Mouse (Mus musculus) neural tube, embryonic 14.5 days (tissue): ENCODE results near the gene Pou6f2. TPM values are rescaled to one million over a fixed set of nuclear protein-coding genes. Genes with fewer than 3 reads are reported as not detected.

ENCODE experiments used
- ATAC-seq: fragments of 200-750 bp; cut with Nextera tagmentation; 2 replicates; pipeline ENCODE4 v1.8.0; 2017; ENCODE audit warnings: low read depth, mild to moderate bottlenecking, moderate TSS enrichment, moderate library complexity
- H3K27ac ChIP-seq: fragments of 300-500 bp; sonication (generic); 2 replicates; pipeline ENCODE4 v1.5.1; 2014; ENCODE audit warnings: low read depth, mild to moderate bottlenecking, control low read depth, low read length, moderate library complexity, mixed read lengths
- H3K27me3 ChIP-seq: fragments of 300-500 bp; sonication (generic); 2 replicates; pipeline ENCODE4 v1.6.1; 2014; ENCODE audit warnings: low read length; ENCODE audit not compliant: control insufficient read depth, insufficient read depth
- H3K36me3 ChIP-seq: fragments of 300-500 bp; sonication (generic); 2 replicates; pipeline ENCODE4 v1.6.1; 2014; ENCODE audit warnings: low read length, mixed read lengths; ENCODE audit not compliant: control insufficient read depth, insufficient read depth
- H3K4me1 ChIP-seq: fragments of 300-500 bp; sonication (generic); 2 replicates; pipeline ENCODE4 v1.6.1; 2014; ENCODE audit warnings: low read length; ENCODE audit not compliant: control insufficient read depth, insufficient read depth
- H3K4me2 ChIP-seq: fragments of 300-500 bp; sonication (generic); 2 replicates; pipeline ENCODE4 v1.6.1; 2014; ENCODE audit warnings: mild to moderate bottlenecking, low read depth, low read length, control low read depth
- H3K4me3 ChIP-seq: fragments of 300-500 bp; sonication (generic); 2 replicates; pipeline ENCODE4 v1.5.1; 2014; ENCODE audit warnings: low read depth, low read length, control low read depth, mixed read lengths
- H3K9ac ChIP-seq: fragments of 300-500 bp; sonication (generic); replicated peaks from 2 replicates; pipeline ENCODE4 v1.6.1; 2014; ENCODE audit warnings: low read depth, mild to moderate bottlenecking, control low read depth, low read length, mixed read lengths
- H3K9me3 ChIP-seq: fragments of 300-500 bp; sonication (generic); 2 replicates; pipeline ENCODE4 v1.6.1; 2016; ENCODE audit warnings: low read length; ENCODE audit not compliant: control insufficient read depth
- WGBS: fragments of 180-500 bp; shearing (Covaris S2); extraction: QIAGEN DNeasy Blood & Tissue Kit; methylation state at CpG from one replicate; pipeline ENCODE4 v1.1.7; 2014; 5-methylcytosine and 5-hydroxymethylcytosine counted together
- polyA plus RNA-seq: library from polyadenylated mRNA; unstranded; fragments of >200 nt; fragmentation: Nextera tagmentation; extraction: Ambion mirVana; gene quantifications from 2 replicates; pipeline ENCODE4 v1.2.1, GENCODE M21; 2014

Pou6f2 gene
- polyA plus RNA-seq, 1 experiment from 2014 or later, result 13.8 TPM

GRCm38 (mm10) chr13:18323980-18324678 lies 73.4 kb downstream of the Pou6f2 start:
- H3K27me3 ChIP-seq, result no peaks in the 10 kb centered on the region
- no peak overlapping the region for H3K4me2 ChIP-seq
- H3K4me3 ChIP-seq, result no peak overlapping the region
- H3K4me1 ChIP-seq, result no peaks in the 10 kb centered on the region
- WGBS, result 36% methylated on average over 6 of the region's 6 CpGs
- no peak for ATAC-seq
- H3K27ac ChIP-seq, result no peak overlapping the region; the same call in 1 of the 2 replicates
- H3K9me3 ChIP-seq, result no peaks in the 10 kb centered on the region
- H3K9ac ChIP-seq, result no peak overlapping the region
- H3K36me3 ChIP-seq, result no peaks in the 10 kb centered on the region

DNA sequence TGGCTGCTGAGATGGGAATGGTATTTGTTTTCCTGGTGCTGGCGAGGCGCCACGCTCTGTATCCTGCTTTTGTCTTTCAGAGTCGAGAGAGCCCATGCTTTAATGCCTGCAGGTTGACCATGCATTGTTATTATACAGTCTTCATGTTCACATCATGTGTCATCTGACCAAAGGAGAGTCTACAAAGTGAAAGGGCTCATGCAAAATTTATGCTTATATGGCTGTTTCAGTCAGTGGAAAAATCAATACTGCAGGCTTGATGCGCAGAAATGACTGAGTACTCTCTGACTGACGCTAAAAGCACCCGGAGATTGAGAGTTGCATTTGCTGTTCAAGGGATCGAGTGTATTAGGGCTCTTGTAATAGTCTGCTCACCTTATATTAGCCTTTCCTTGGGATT lies 74.1 kb downstream of the Pou6f2 start:
- 59% methylated on average over 8 of the region's 8 CpGs for WGBS
- H3K4me2 ChIP-seq, result no peak overlapping the region

GRCm38 (mm10) chr13:18312613-18313012 lies 84.9 kb downstream of the Pou6f2 start:
- Histone ChIP-seq H3K4me3 (no peak overlapping the region), H3K4me2 (no peak overlapping the region), H3K27me3 (no peaks in the 10 kb centered on the region), H3K9ac (no peak overlapping the region), H3K36me3 (no peaks in the 10 kb centered on the region), H3K4me1 (peaks cover 4% of the 10 kb centered on the region; the same call in 1 of the 2 replicates), H3K9me3 (no peaks in the 10 kb centered on the region), H3K27ac (no peak overlapping the region)
- ATAC-seq, result no peak
- WGBS, result 55% methylated on average over 8 of the region's 8 CpGs

More for the DNA sequence above, 74.1 kb downstream of the Pou6f2 start:
- H3K9ac ChIP-seq, result no peak overlapping the region
- H3K27me3 ChIP-seq, result no peaks in the 10 kb centered on the region
- no peaks in the 10 kb centered on the region for H3K36me3 ChIP-seq
- ATAC-seq, result peak; percentile 57
- no peak overlapping the region for H3K4me3 ChIP-seq
- no peaks in the 10 kb centered on the region for H3K4me1 ChIP-seq
- peak overlapping the region; percentile 44; the same call in 1 of the 2 replicates for H3K27ac ChIP-seq
- H3K9me3 ChIP-seq, result no peaks in the 10 kb centered on the region

GRCm38 (mm10) chr13:18309024-18309423 lies 88.5 kb downstream of the Pou6f2 start:
- Histone ChIP-seq H3K36me3 (no peaks in the 10 kb centered on the region), H3K4me1 (peaks cover 4% of the 10 kb centered on the region; the same call in 1 of the 2 replicates), H3K4me3 (no peak overlapping the region), H3K4me2 (no peak overlapping the region), H3K9ac (no peak overlapping the region), H3K9me3 (no peaks in the 10 kb centered on the region), H3K27ac (no peak overlapping the region), H3K27me3 (no peaks in the 10 kb centered on the region)
- 39% methylated on average over 7 of the region's 7 CpGs for WGBS
- peak; percentile 49; the same call in 1 of the 2 replicates for ATAC-seq

GRCm38 (mm10) chr13:18306506-18307145 lies 90.9 kb downstream of the Pou6f2 start:
- no peak overlapping the region for H3K27ac ChIP-seq
- no peaks in the 10 kb centered on the region for H3K27me3 ChIP-seq
- no peak overlapping the region for H3K4me3 ChIP-seq
- ATAC-seq, result no peak
- peaks cover 4% of the 10 kb centered on the region; the same call in 1 of the 2 replicates for H3K4me1 ChIP-seq
- no peaks in the 10 kb centered on the region for H3K9me3 ChIP-seq
- H3K4me2 ChIP-seq, result no peak overlapping the region
- WGBS, result 70% methylated on average over 7 of the region's 7 CpGs
- no peaks in the 10 kb centered on the region for H3K36me3 ChIP-seq
- H3K9ac ChIP-seq, result no peak overlapping the region

- no peaks in the 10 kb centered on the region for H3K27me3 ChIP-seq
- H3K4me2 ChIP-seq, result no peak overlapping the region
- no peaks in the 10 kb centered on the region for H3K36me3 ChIP-seq
- ATAC-seq, result no peak
- no peak overlapping the region for H3K27ac ChIP-seq
- no peak overlapping the region for H3K9ac ChIP-seq
- no peak overlapping the region for H3K4me3 ChIP-seq
- no peaks in the 10 kb centered on the region for H3K9me3 ChIP-seq
- no peaks in the 10 kb centered on the region for H3K4me1 ChIP-seq
- WGBS, result 89% methylated on average over 1 of the region's 1 CpGs
These were observed 97.5 kb downstream of the Pou6f2 start for GRCm38 (mm10) chr13:18299966-18300365.

DNA sequence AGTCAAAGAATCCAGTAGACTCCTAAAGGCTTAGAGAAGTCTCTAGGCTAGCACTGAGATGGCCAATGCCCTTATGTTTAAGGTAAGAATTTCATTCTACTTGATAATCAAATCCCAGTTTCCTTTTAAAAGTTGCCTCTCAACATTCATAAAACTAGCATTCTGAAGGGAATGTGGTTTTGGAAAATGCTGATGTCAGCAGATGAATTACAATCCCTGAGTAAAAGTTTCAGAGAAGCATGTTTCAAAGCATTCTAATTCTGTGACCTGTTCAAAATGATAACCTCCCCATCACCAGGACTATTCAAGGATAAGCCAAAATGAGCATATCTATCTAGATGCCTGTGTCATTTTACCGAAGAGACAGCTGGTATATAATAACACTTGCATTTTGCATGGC lies 104.0 kb downstream of the Pou6f2 start:
- Histone ChIP-seq H3K36me3 (no peaks in the 10 kb centered on the region), H3K4me3 (no peak overlapping the region), H3K4me2 (no peak overlapping the region), H3K4me1 (no peaks in the 10 kb centered on the region), H3K9me3 (no peaks in the 10 kb centered on the region), H3K27ac (no peak overlapping the region), H3K27me3 (no peaks in the 10 kb centered on the region), H3K9ac (no peak overlapping the region)
- no peak for ATAC-seq
- 94% methylated on average over 1 of the region's 1 CpGs for WGBS

DNA sequence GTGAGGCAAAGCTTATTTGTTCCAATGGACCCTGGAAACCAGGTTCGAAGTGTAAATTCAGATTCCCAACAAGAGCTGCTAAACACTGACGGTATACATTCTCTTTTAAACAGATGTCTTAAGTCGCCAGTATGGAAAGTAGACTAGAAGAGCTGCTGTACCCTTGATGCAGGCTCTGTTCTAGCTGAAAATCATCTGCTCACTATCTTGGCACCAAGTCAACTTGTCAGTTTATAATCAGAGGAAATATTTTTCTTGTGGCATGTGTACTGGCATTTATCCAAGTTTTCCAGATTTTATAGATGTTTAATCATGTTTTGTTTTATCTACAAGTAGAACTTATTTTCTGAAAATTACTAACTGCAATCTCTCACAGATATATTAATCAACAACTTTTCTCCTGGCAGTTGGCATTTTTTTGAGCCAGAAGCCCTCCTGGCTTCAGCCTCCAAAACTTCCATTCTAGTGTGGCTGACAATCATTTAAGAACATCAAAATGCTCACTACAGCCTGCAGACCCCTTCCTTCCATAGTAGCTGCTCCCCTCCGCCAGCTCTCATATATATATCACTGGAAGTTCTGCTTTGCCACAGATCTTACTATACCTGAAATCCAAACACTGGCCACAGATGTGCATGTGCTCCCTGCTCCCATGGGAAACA lies 107.1 kb downstream of the Pou6f2 start:
- WGBS, result 86% methylated on average over 4 of the region's 4 CpGs

GRCm38 (mm10) chr13:18287536-18287935 lies 110.0 kb downstream of the Pou6f2 start:
- Histone ChIP-seq H3K4me3 (no peak overlapping the region), H3K27ac (no peak overlapping the region), H3K4me1 (no peaks in the 10 kb centered on the region), H3K9me3 (no peaks in the 10 kb centered on the region), H3K4me2 (no peak overlapping the region), H3K27me3 (no peaks in the 10 kb centered on the region), H3K36me3 (no peaks in the 10 kb centered on the region), H3K9ac (no peak overlapping the region)
- WGBS, result 50% methylated on average over 7 of the region's 7 CpGs
- ATAC-seq, result peak; percentile 16; the same call in 1 of the 2 replicates

More for the DNA sequence above, 107.1 kb downstream of the Pou6f2 start:
- Histone ChIP-seq H3K36me3 (no peaks in the 10 kb centered on the region), H3K9me3 (no peaks in the 10 kb centered on the region), H3K4me3 (no peak overlapping the region), H3K4me1 (no peaks in the 10 kb centered on the region), H3K27me3 (no peaks in the 10 kb centered on the region), H3K9ac (no peak overlapping the region), H3K27ac (no peak overlapping the region), H3K4me2 (no peak overlapping the region)
- ATAC-seq, result no peak
